Mouse (Mus musculus) lung, postnatal 0 days (tissue): Measurements from ENCODE around the gene Sept3.
A peak's percentile ranks its signal among the peaks of the same experiment; 100 is the strongest.

Experiments
- CTCF ChIP-seq: IDR thresholded peaks from 2 replicates; pipeline ENCODE4 v1.5.1; 2016; ENCODE audit warnings: antibody characterized with exemption, mild to moderate bottlenecking
- EP300 ChIP-seq: IDR thresholded peaks from 2 replicates; pipeline ENCODE4 v1.6.1; 2016; ENCODE audit warnings: antibody characterized with exemption, mild to moderate bottlenecking, control low read depth

DNA sequence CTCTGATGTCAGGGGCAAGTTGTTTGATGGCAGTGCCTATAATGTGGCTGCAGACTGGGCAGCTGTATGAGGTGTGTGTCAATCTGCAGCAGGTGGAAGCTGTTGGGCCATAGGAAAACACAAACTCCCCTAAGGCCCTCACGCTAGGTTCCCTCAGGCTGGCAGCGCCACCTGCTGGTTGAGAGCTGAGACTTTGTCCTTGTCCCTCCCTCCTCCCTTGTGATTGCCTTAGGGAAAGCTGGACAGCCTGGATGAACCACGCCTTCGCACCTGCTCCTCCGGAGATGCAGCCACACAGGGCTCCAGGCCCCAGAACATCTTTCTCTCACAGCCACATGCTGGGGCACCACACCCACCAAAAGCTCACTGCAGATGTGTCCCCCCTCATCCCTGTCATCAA is 3.5 kb upstream of the Sept3 start:
- TF ChIP-seq CTCF (peak; percentile 94), EP300 (no peak)
